Mouse (Mus musculus) stomach, embryonic 14.5 days (tissue): ENCODE data around the gene Zfp382. TPM values are rescaled to one million over a fixed set of nuclear protein-coding genes. Genes with fewer than 3 reads are reported as not detected.

Experiments used
- ATAC-seq: fragments of 200-750 bp; cut with Nextera tagmentation; 2 replicates; pipeline ENCODE4 v1.8.0; 2017; ENCODE audit warnings: low read depth, moderate TSS enrichment; ENCODE audit not compliant: insufficient number of reproducible peaks, insufficient read depth, low FRiP score
- H3K27ac ChIP-seq: fragments of 300-500 bp; sonication (generic); 2 replicates; pipeline ENCODE4 v1.5.1; 2014; ENCODE audit warnings: mild to moderate bottlenecking, low read length, moderate library complexity, mixed read lengths
- H3K27me3 ChIP-seq: fragments of 300-500 bp; sonication (generic); 2 replicates; pipeline ENCODE4 v1.6.1; 2014; ENCODE audit warnings: low read length, control low read depth, mixed read lengths; ENCODE audit not compliant: control insufficient read depth, insufficient read depth
- H3K36me3 ChIP-seq: fragments of 300-500 bp; sonication (generic); 2 replicates; pipeline ENCODE4 v1.6.1; 2014; ENCODE audit warnings: mild to moderate bottlenecking, control low read depth, low read length, moderate library complexity, mixed read lengths; ENCODE audit not compliant: control insufficient read depth, insufficient read depth
- H3K4me1 ChIP-seq: fragments of 300-500 bp; sonication (generic); 2 replicates; pipeline ENCODE4 v1.6.1; 2014; ENCODE audit warnings: low read length, control low read depth, mixed read lengths; ENCODE audit not compliant: control insufficient read depth, insufficient read depth
- H3K4me2 ChIP-seq: fragments of 300-500 bp; sonication (generic); replicated peaks from 2 replicates; pipeline ENCODE4 v1.6.1; 2014; ENCODE audit warnings: low read depth, low read length, control low read depth
- H3K4me3 ChIP-seq: fragments of 300-500 bp; sonication (generic); 2 replicates; pipeline ENCODE4 v1.5.1; 2014; ENCODE audit warnings: low read depth, low read length, control low read depth
- H3K9ac ChIP-seq: fragments of 300-500 bp; sonication (generic); replicated peaks from 2 replicates; pipeline ENCODE4 v1.6.1; 2014; ENCODE audit warnings: low read depth, mild to moderate bottlenecking, control low read depth, low read length, moderate library complexity, mixed read lengths
- H3K9me3 ChIP-seq: fragments of 300-500 bp; sonication (generic); 2 replicates; pipeline ENCODE4 v1.6.1; 2016; ENCODE audit warnings: low read depth, low read length, control low read depth; ENCODE audit not compliant: control insufficient read depth
- WGBS: fragments of 180-500 bp; shearing (Covaris S2); extraction: QIAGEN DNeasy Blood & Tissue Kit; methylation state at CpG from one replicate; pipeline ENCODE4 v1.1.7; 2014; 5-methylcytosine and 5-hydroxymethylcytosine counted together
- polyA plus RNA-seq: library from polyadenylated mRNA; unstranded; fragments of >200 nt; fragmentation: Nextera tagmentation; extraction: Ambion mirVana; gene quantifications from 2 replicates; pipeline ENCODE4 v1.2.1, GENCODE M21; 2014

The Zfp382 gene
- polyA plus RNA-seq, 1 experiment from 2014 or later = 7.3 TPM

DNA sequence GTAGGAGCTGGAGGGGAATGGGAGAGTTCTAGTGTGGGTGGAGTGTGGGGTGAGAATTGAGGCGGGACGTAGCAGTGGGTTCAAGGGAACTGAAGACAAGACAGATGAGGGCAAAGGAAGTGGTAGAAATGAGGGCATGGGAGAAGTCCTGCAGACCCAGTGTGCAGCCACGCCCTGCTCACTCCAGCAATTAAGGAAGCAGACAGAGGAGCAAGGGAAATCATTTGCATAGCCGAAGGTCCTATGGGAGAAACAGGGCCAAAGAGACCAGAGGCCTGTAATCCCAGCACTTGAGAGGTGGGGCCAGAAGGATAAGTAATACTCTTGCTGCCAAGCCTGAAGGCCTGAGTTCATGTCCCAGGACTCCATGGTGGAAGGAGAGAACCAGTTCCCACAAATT is 10.7 kb downstream of the Zfp382 start:
- no peak overlapping the region for H3K4me2 ChIP-seq
- H3K27me3 ChIP-seq = no peaks in the 10 kb centered on the region
- no peak overlapping the region for H3K9ac ChIP-seq
- no peak overlapping the region for H3K4me3 ChIP-seq
- no peak overlapping the region for H3K27ac ChIP-seq
- 92% methylated on average over 4 of the region's 4 CpGs for WGBS
- ATAC-seq = no peak
- no peaks in the 10 kb centered on the region for H3K4me1 ChIP-seq
- H3K9me3 ChIP-seq = no peaks in the 10 kb centered on the region
- H3K36me3 ChIP-seq = peaks cover 32% of the 10 kb centered on the region

DNA sequence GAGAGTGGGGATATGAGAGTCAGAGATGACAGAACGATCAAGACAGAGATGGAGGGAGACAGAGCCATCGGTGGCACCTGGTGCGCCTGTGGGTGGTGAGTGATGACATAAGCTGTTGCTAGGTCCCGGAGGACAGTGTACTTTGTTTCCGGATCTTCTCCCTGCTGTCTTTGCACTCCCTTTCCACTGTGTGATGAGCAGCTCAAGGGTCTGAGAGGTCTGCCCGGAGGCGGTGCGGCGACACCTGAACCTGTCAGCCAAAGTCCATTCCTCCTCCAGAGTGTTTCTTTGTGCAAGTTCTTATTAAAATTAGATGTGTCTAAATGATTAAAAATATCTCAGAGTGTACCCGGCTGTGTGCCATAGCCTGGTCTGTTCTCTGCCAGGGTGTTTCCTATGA is 15.1 kb downstream of the Zfp382 start:
- Histone ChIP-seq H3K27me3 (no peaks in the 10 kb centered on the region), H3K4me1 (no peaks in the 10 kb centered on the region), H3K4me2 (no peak overlapping the region), H3K36me3 (peaks cover 18% of the 10 kb centered on the region), H3K9me3 (no peaks in the 10 kb centered on the region; the same call in 1 of the 2 replicates), H3K4me3 (no peak overlapping the region), H3K27ac (no peak overlapping the region), H3K9ac (no peak overlapping the region)
- ATAC-seq = no peak
- WGBS = 86% methylated on average over 10 of the region's 10 CpGs

DNA sequence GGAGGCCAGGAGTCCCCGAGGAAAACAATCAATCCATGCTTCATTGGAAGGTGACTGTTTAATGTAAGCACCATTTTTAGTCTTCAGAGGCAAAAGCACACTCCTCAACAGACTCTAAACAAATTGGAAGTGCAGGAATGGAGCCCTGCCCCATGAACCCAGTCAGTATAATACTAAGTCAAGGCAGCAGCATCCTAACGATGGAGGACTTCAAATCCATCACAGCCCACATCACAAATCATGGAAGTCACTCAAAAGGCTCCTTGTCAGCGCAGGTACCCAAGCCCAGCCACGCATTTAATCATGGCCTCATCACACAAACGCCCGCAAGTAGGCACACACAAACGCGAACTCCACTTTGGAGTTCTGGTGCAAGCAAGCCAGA is 21.4 kb downstream of the Zfp382 start:
- no peaks in the 10 kb centered on the region for H3K36me3 ChIP-seq
- WGBS = 9% methylated on average over 8 of the region's 8 CpGs

DNA sequence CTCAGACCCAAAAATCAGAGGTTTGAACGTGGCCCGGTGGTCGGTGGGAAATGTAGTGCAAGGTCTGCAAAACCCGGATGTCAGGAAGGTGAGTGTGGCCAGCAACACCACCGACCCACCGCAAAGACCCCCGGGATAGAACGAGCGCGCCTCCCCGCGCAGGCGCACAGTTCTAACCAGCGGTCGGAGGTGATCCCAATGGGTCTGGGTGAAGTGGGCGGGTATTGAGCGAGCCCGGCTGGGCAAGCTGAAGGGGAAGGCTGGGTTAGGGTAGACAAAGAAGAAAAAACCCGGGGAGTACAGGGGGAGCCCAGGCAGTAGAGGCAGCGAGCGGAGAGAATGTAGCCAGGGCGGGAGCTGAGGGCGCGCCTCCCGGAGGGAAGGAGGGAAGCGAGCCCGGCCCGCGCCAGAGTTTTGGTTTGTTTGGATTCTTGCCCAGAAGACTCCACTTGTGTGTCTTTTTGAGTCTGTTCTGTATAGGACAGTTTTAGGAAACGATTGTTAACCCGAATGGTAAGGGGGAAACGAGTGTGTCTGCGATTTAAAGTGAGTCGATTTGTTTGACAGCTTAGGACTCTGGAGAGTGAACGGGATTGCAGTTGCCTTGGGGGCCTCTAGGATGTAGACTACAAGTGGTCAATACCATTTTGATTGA is 21.9 kb downstream of the Zfp382 start:
- Histone ChIP-seq H3K9ac (peak overlapping the region; percentile 36), H3K27ac (peak overlapping the region; percentile 79), H3K9me3 (peaks cover 16% of the 10 kb centered on the region; the same call in 1 of the 2 replicates), H3K4me2 (peak overlapping the region; percentile 55), H3K4me1 (0 out of 2 replicates have a peak, but pooled peaks cover 3% of the 10 kb centered on the region), H3K4me3 (peak overlapping the region; percentile 39), H3K36me3 (no peaks in the 10 kb centered on the region), H3K27me3 (no peaks in the 10 kb centered on the region)
- ATAC-seq = peak; percentile 94
- WGBS = 4% methylated on average over 35 of the region's 35 CpGs

More for the DNA sequence above, 21.4 kb downstream of the Zfp382 start:
- H3K4me1 ChIP-seq = 0 out of 2 replicates have a peak, but pooled peaks cover 3% of the 10 kb centered on the region
- H3K4me2 ChIP-seq = peak overlapping the region; percentile 55
- H3K27me3 ChIP-seq = no peaks in the 10 kb centered on the region
- H3K4me3 ChIP-seq = peak overlapping the region; percentile 39
- H3K9me3 ChIP-seq = peaks cover 12% of the 10 kb centered on the region; the same call in 1 of the 2 replicates
- ATAC-seq = no peak
- H3K27ac ChIP-seq = peak overlapping the region; percentile 79
- H3K9ac ChIP-seq = peak overlapping the region; percentile 36

DNA sequence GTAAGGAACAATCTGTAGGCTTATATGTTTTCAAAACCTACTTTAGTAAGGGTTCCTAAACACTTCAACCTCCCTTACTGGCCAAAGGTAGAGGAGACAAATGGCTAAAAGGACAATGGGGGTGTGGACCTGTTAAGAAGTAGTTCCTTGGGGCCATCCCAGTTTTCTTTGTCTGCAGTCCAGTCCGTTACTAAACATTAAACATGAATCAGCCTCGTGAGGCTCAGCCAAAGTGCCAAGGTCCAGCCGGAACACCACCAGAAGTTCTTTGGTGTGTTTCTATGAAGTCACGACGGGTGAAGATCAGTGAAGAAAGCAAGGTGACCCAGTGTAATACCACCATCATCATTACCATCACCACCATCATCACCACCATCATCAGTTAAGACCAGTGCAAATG is 25.3 kb downstream of the Zfp382 start:
- Histone ChIP-seq H3K36me3 (no peaks in the 10 kb centered on the region; the same call in 1 of the 2 replicates), H3K27ac (no peak overlapping the region), H3K4me3 (no peak overlapping the region), H3K27me3 (no peaks in the 10 kb centered on the region), H3K9me3 (peaks cover 46% of the 10 kb centered on the region), H3K4me2 (no peak overlapping the region), H3K4me1 (0 out of 2 replicates have a peak, but pooled peaks cover 3% of the 10 kb centered on the region), H3K9ac (no peak overlapping the region)
- WGBS = 96% methylated on average over 5 of the region's 5 CpGs
- no peak for ATAC-seq

DNA sequence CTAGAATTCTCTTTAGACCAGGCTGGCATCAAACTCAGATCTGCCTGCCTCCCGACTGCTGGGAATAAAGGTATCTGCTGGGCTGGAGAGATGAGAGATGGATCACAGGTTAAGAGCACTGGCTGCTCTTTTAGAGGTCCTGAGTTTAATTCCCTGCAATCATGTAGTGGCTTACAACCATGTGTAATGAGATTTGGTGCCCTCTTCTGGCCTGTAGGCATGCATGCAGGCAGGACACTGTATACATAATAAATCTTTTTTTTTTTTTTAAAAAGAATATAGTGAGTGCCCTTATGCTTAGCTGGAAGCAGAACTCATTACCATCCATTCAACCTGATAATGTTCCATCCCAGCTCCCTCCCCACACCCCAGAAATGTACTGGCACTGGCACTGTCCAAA is 32.3 kb downstream of the Zfp382 start:
- H3K27me3 ChIP-seq = no peaks in the 10 kb centered on the region
- H3K9ac ChIP-seq = no peak overlapping the region
- H3K36me3 ChIP-seq = peaks cover 25% of the 10 kb centered on the region
- H3K9me3 ChIP-seq = peaks cover 81% of the 10 kb centered on the region
- H3K4me2 ChIP-seq = no peak overlapping the region
- WGBS = 88% methylated on average over 1 of the region's 1 CpGs
- no peak overlapping the region for H3K4me3 ChIP-seq
- no peak for ATAC-seq
- no peak overlapping the region for H3K27ac ChIP-seq
- no peaks in the 10 kb centered on the region for H3K4me1 ChIP-seq

DNA sequence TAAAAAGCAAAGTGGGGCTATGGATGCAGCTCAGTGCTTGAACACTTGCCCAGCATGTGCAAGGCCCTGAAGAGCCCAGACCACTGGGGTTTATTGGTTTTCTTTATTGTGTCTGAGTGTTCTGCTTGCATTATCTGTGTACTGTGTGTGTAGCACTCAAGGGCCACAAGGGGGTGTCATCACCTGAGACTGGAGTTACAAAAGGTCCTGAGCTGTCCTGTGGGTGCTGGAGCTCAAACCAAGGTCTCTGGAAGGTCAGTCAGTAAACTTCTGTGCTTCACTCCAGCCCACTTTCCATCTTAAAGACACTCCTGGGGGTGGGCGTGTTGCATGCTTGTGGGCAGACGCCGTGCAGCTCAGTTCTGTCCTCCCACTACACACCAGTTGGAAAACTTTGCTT is 33.8 kb downstream of the Zfp382 start:
- Histone ChIP-seq H3K27me3 (no peaks in the 10 kb centered on the region), H3K27ac (no peak overlapping the region), H3K4me3 (no peak overlapping the region), H3K9ac (no peak overlapping the region), H3K4me2 (no peak overlapping the region), H3K36me3 (peaks cover 37% of the 10 kb centered on the region), H3K9me3 (peaks cover 78% of the 10 kb centered on the region), H3K4me1 (no peaks in the 10 kb centered on the region)
- 96% methylated on average over 3 of the region's 3 CpGs for whole genome bisulfite sequencing
- no peak for ATAC-seq

DNA sequence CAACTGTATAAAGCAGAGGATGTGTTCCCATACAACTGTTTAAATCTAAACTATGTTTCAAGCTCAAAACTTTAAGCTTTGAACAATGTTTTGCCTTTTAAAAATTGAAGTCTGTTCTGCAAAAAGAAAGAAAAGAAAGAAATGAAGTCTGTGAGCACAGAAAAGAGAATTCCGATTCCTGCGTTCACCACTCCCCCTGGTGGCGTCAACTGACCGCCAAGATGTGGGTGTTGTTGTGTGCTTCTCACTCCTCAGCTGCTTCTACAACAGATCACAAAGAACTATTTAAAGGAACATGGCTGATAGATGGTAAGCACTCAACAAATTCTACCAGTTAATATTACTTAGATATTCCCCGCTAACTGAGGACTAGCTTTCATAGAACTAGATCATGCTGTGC is 41.4 kb downstream of the Zfp382 start:
- Histone ChIP-seq H3K4me2 (no peak overlapping the region), H3K9ac (no peak overlapping the region), H3K27me3 (no peaks in the 10 kb centered on the region), H3K36me3 (peaks cover 63% of the 10 kb centered on the region), H3K27ac (no peak overlapping the region), H3K9me3 (peaks cover 82% of the 10 kb centered on the region), H3K4me3 (no peak overlapping the region), H3K4me1 (peaks cover under 1% of the 10 kb centered on the region; the same call in 1 of the 2 replicates)
- WGBS = 97% methylated on average over 5 of the region's 5 CpGs
- no peak for ATAC-seq

DNA sequence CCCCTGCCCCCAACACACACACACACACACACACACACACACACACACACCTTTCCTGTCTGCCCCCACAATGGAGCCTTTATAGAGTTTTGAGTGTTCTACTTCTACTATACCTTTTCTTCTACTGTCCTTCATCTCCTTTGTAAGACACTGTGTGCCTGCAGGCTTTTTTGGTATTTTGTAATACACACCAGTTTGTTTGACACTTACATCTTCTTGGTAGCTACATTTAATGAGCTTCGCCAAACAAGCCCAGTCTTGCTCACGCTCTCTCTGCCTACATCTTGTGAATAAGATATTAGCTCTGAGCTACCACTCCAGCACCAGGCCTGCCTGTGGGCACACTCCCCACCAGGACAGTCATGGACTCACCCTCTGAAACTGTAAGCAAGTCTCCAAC is 43.0 kb downstream of the Zfp382 start:
- H3K9me3 ChIP-seq = peaks cover 66% of the 10 kb centered on the region
- H3K9ac ChIP-seq = no peak overlapping the region
- ATAC-seq = no peak
- 95% methylated on average over 2 of the region's 2 CpGs for WGBS
- no peak overlapping the region for H3K27ac ChIP-seq
- H3K27me3 ChIP-seq = no peaks in the 10 kb centered on the region
- H3K4me3 ChIP-seq = no peak overlapping the region
- no peak overlapping the region for H3K4me2 ChIP-seq
- H3K4me1 ChIP-seq = peaks cover 4% of the 10 kb centered on the region; the same call in 1 of the 2 replicates
- peaks cover 48% of the 10 kb centered on the region for H3K36me3 ChIP-seq
